Mouse (Mus musculus): ENCODE results near the gene Rbm38. TPM values are rescaled to one million over a fixed set of nuclear protein-coding genes. Genes with fewer than 3 reads are reported as not detected.
A peak's percentile ranks its signal among the peaks of the same experiment; 100 is the strongest.

Rbm38 gene
- polyA plus RNA-seq, 1 experiment from 2014 or later: 13.8 TPM

DNA sequence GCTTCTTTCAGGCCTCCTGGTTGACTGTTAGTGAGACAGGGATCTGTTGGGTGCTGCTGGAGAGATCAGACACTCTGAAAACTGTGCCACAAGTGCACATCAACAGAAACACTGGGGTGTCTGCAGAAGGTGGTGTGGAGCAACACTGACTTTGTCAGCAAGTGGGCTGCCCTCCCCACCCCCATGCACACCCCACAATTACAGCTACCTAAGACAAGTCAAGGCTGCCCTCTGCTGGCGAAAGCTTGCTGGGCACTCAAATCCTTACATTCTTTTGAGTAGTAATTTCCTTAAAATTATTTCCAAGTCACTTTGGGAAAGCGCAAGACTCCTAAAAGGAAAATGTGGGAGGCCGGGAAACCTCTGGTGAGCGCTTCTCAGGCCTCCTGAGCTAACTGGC, 24.1 kb upstream of the Rbm38 start:
- H3K4me2 ChIP-seq: no peak overlapping the region

DNA sequence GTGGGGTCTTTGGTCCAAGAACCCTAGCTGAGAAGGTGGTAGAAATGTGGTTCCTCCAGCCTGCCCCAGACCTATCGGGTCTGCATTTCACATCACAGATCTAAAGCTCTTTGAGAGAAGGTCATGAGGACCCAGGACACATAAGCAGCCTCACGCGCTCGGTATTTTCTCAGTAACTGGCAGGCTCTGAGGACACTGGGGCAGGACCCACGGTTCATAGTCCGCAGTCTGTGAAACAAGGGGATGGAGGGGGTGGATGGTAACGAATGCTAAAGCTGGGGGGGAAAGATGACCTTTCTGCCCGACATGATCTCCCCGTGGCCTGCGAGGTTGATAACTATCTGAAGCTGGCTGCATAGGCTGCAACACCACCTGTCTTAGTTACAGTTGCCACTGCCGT, 22.6 kb upstream of the Rbm38 start:
- Histone ChIP-seq H3K27me3 (replicated peaks) (0 out of 2 replicates have a peak, but pooled peaks cover 7% of the 10 kb centered on the region), H3K4me1 (peaks cover 17% of the 10 kb centered on the region), H3K9me3 (no peaks in the 10 kb centered on the region), H3K4me2 (no peak overlapping the region), H3K4me3 (no peak overlapping the region), H3K36me3 (replicated peaks) (peaks cover under 1% of the 10 kb centered on the region; the same call in 1 of the 2 replicates), H3K27ac (no peak overlapping the region), H3K9ac (no peak overlapping the region)
- 75% methylated on average over 11 of the region's 11 CpGs for WGBS
- no peak for ATAC-seq (replicated peaks)

More for the DNA sequence above, 24.1 kb upstream of the Rbm38 start:
- WGBS: 21% methylated on average over 4 of the region's 4 CpGs
- Histone ChIP-seq H3K4me3 (no peak overlapping the region), H3K27ac (no peak overlapping the region), H3K36me3 (replicated peaks) (no peaks in the 10 kb centered on the region), H3K4me1 (peaks cover 10% of the 10 kb centered on the region), H3K27me3 (replicated peaks) (0 out of 2 replicates have a peak, but pooled peaks cover 7% of the 10 kb centered on the region), H3K9ac (no peak overlapping the region), H3K9me3 (no peaks in the 10 kb centered on the region)
- no peak for ATAC-seq (replicated peaks)

DNA sequence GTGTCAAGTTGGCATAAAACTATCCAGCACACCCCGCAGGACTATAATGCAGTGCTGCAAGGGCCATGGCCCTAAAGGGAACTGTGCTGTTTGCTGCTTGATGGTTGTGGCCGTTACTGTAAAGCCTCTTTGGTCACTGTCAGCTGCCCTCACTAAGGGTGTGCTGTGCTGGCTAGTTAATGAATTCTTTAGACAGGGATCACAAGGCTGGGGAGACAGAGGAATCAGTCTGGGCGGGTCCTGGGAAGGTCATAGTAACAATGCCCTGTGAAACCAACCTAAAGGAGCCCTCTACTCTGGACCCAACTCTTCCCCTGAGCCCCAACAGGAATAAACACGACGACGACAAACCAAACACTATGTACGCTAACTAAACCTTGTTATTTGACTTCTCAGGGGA, 21.8 kb upstream of the Rbm38 start:
- 68% methylated on average over 7 of the region's 7 CpGs for WGBS
- Histone ChIP-seq H3K4me3 (no peak overlapping the region), H3K27ac (no peak overlapping the region), H3K27me3 (replicated peaks) (0 out of 2 replicates have a peak, but pooled peaks cover 7% of the 10 kb centered on the region), H3K4me1 (peaks cover 17% of the 10 kb centered on the region), H3K4me2 (no peak overlapping the region), H3K9me3 (no peaks in the 10 kb centered on the region), H3K36me3 (replicated peaks) (peaks cover 5% of the 10 kb centered on the region; the same call in 1 of the 2 replicates), H3K9ac (no peak overlapping the region)
- no peak for ATAC-seq (replicated peaks)

DNA sequence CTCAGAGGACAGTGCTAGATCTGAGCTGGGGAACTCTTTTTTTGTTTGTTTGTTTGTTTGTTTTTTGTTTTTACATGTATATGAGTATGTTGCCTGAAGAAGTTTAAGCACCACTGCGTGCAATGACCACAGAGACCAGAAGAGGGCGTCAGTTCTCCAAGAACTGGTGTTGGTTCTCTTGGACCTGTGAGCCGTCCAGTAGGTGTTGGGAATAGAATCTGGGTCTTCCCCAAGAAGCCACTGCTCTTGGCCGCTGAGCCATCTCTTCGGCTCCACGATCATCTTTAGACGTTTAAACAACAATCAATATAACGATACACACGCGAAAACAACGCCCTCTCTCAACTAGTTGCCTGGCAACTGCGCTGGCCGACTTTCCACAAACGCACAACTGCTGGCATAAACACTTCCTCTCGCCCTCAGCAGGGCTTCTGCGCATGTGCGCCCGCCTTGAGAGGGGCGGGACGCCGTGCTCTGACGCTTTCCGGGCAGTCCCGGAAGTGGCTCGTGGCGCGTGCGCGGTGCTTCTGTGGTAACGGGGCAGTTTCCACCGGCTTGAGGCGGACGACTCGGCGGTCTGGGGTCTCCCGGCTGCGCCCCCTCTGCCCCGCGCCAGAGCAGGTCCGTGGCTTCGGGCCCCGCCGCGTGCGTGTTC, 20.5 kb upstream of the Rbm38 start, which contains the start of gene Rae1:
Gene Rae1 (plus strand): TSS at position 488 of the 655 bp plus-strand sequence.
- H3K9ac ChIP-seq: peak within 1 kb of the TSS; percentile 86
- WGBS: under 1% methylated on average over 45 of the region's 45 CpGs
- H3K4me2 ChIP-seq: peak within 1 kb of the TSS; percentile 76
- H3K9me3 ChIP-seq: no peaks in the 10 kb centered on the region
- peaks cover 17% of the 10 kb centered on the region for H3K4me1 ChIP-seq
- H3K36me3 ChIP-seq (replicated peaks): peaks cover 17% of the 10 kb centered on the region
- H3K27me3 ChIP-seq (replicated peaks): 0 out of 2 replicates have a peak, but pooled peaks cover 7% of the 10 kb centered on the region
- H3K27ac ChIP-seq: peak within 1 kb of the TSS; percentile 86
- H3K4me3 ChIP-seq: peak within 1 kb of the TSS; percentile 91
- peak; percentile 96 for ATAC-seq (replicated peaks)

DNA sequence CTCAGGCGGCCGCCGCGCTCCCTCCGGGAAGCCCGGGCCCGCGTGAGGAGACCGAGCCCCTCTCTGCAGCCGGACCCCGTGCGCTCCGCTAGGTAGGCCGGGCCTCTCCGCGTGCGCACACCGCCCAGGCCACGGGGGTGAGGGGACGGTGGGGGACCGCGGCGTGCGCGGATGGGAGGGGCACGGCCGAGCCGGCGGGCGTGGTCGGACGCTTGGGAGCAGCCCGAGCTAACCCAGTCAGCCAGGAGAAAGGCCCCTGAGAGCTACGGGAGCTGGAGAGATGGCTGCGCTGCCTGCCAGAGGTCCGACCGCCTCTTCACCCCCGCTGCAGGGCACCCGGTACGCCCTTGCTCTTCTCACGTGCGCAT, 20.0 kb upstream of the Rbm38 start:
- H3K27ac ChIP-seq: peak overlapping the region; percentile 86
- peaks cover 17% of the 10 kb centered on the region for H3K4me1 ChIP-seq
- H3K27me3 ChIP-seq (replicated peaks): 0 out of 2 replicates have a peak, but pooled peaks cover 7% of the 10 kb centered on the region
- H3K4me2 ChIP-seq: peak overlapping the region; percentile 76
- peak overlapping the region; percentile 86 for H3K9ac ChIP-seq
- peak overlapping the region; percentile 91 for H3K4me3 ChIP-seq
- under 1% methylated on average over 42 of the region's 42 CpGs for WGBS
- no peaks in the 10 kb centered on the region for H3K9me3 ChIP-seq
- H3K36me3 ChIP-seq (replicated peaks): peaks cover 23% of the 10 kb centered on the region
- ATAC-seq (replicated peaks): peak; percentile 84

DNA sequence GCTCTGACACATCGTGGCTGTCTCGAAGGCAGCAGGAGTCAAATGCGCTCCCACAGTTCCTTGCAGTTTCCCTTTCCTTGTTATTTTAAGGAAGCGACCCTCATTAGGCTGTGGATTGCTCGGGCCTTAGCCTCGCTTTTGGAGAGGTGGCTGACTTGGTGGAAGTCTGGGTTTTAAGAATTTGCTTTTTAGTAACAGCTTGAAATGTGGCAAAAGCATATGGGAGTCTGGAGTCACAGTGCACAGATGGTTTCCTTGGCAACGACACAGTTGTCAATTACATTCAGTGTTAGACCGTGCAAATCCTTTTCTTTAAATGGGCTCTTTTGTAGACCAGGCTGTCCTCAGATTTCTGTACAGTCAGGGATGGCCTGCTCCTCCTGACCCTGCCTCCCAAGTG, 19.4 kb upstream of the Rbm38 start:
- Histone ChIP-seq H3K9me3 (no peaks in the 10 kb centered on the region), H3K4me2 (peak overlapping the region; percentile 76), H3K36me3 (replicated peaks) (peaks cover 23% of the 10 kb centered on the region), H3K27me3 (replicated peaks) (0 out of 2 replicates have a peak, but pooled peaks cover 7% of the 10 kb centered on the region), H3K4me3 (peak overlapping the region; percentile 91), H3K9ac (peak overlapping the region; percentile 86), H3K27ac (no peak overlapping the region), H3K4me1 (peaks cover 17% of the 10 kb centered on the region)
- WGBS: 14% methylated on average over 8 of the region's 8 CpGs
- ATAC-seq (replicated peaks): no peak

DNA sequence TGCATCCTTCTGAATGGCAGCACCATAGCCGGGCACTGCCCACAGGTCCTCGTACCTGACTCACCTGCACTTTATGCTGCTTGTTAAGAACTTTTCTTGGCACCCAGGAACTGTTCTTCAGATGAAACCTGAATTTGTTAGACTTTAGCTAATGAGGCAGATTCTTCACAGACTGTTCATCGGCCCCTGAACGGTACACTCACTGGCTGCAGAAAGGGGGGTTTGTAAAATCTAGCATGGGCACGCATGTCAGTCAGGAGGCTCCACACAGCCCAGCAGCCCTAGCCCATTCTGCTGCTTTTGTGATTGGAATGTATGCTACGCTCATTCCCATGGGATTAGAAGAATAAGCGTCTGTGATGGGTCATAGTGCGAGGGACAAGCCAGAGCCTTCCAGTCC, 16.6 kb upstream of the Rbm38 start:
- Histone ChIP-seq H3K4me3 (no peak overlapping the region), H3K4me2 (no peak overlapping the region), H3K27ac (no peak overlapping the region), H3K9ac (no peak overlapping the region), H3K36me3 (replicated peaks) (peaks cover 44% of the 10 kb centered on the region), H3K9me3 (no peaks in the 10 kb centered on the region), H3K27me3 (replicated peaks) (no peaks in the 10 kb centered on the region), H3K4me1 (peaks cover 17% of the 10 kb centered on the region)
- WGBS: 90% methylated on average over 8 of the region's 8 CpGs
- no peak for ATAC-seq (replicated peaks)

DNA sequence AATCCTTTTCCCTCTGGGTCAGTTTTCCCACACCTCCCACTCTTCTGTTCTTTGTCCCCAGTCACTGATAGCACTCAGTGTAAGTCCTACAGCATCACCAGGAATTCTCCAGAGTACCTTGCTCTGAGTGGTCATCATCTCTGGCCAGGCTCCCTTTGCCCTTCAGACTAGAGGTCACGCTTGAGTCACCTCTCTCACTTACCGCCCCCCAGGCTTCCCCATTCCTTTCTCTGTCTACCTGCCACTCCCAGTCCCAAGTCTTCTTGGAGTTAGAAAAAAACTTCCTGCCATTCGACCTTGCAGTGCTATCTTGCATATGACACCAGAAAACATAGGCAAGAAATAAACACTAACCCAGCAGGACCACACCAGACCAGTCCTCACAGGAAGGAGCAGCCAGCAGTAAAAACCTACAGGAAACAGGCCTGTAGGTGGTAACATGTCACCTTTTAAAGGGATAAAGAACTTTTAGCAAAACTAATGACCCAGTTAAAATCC, 10.0 kb upstream of the Rbm38 start:
- Histone ChIP-seq H3K27ac (no peak overlapping the region), H3K9ac (no peak overlapping the region), H3K27me3 (replicated peaks) (no peaks in the 10 kb centered on the region), H3K36me3 (replicated peaks) (peaks cover 79% of the 10 kb centered on the region), H3K9me3 (no peaks in the 10 kb centered on the region), H3K4me1 (no peaks in the 10 kb centered on the region), H3K4me2 (no peak overlapping the region), H3K4me3 (no peak overlapping the region)
- WGBS: 69% methylated on average over 3 of the region's 3 CpGs
- no peak for ATAC-seq (replicated peaks)

DNA sequence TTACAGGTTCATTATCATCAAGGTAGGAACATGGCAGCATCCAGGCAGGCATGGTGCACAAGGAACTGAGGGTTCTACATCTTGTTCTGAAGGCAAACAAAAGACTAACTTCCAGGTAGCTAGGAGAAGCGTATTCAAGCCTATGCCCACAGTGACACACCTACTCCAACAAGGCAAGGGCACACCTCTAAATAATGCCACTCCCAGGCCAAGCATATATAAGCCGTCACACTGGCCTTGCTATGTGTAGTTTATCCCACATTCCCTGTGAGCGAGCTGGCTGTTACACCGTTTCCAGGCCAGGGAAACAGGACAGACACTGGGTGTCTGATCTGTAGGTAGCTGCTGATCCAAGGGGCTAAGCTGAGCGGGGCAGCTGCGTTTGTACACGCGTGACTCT, 8.9 kb upstream of the Rbm38 start:
- Histone ChIP-seq H3K4me2 (no peak overlapping the region), H3K9ac (no peak overlapping the region), H3K36me3 (replicated peaks) (peaks cover 80% of the 10 kb centered on the region), H3K4me1 (no peaks in the 10 kb centered on the region), H3K27me3 (replicated peaks) (no peaks in the 10 kb centered on the region), H3K27ac (no peak overlapping the region), H3K4me3 (no peak overlapping the region), H3K9me3 (no peaks in the 10 kb centered on the region)
- no peak for ATAC-seq (replicated peaks)
- WGBS: 96% methylated on average over 8 of the region's 8 CpGs

DNA sequence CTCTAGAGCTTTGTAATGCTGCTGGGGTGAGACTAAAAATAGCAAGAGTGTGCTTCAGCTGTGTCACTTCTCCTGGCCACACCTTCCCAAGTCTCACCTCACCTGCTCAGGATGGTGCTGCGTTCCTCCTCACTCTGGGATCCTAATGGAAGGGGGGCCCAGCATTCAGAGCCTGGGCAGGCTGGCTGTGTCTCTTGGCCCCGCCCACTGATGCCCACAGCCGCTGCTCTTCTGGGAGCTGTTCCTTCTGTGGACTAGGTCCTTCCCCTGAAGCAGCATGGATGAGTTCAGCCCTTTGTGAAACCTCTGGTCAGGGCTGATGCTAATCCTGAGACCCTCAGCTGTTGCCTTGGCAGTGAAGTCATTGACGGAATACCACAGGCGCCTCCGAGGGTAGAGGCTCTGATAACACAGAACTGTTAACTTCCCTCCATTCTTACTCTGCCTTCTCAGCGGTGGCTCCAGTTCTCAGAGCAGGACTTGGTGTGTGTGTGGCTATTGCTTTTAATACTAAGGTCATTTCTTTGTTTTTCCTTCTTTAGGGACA, 5.5 kb upstream of the Rbm38 start:
- H3K4me3 ChIP-seq: no peak overlapping the region
- H3K9me3 ChIP-seq: no peaks in the 10 kb centered on the region
- 82% methylated on average over 7 of the region's 7 CpGs for WGBS
- no peak overlapping the region for H3K27ac ChIP-seq
- peaks cover 13% of the 10 kb centered on the region for H3K27me3 ChIP-seq (replicated peaks)
- H3K36me3 ChIP-seq (replicated peaks): peaks cover 48% of the 10 kb centered on the region
- no peak for ATAC-seq (replicated peaks)
- peaks cover 5% of the 10 kb centered on the region for H3K4me1 ChIP-seq
- no peak overlapping the region for H3K9ac ChIP-seq
- H3K4me2 ChIP-seq: no peak overlapping the region

DNA sequence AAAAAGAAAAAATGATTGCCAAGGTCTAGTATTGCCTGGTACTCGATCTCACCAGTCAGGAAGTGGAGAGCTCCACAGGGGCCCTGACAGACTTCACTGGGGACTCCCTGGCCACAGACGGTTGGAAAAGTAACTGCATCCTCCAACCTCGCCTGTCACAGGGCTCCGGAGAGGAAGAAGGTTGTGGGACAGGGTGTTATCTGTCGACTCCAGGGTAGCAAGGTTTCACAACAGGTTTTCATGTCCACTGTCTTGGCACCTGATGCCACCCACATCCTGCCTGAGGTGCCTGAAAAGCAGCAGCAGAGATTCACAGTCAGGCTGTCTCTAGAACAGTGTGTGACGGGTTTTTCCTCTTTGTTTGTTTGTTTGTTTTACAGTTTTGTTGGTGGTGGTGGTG, 2.4 kb upstream of the Rbm38 start:
- no peak overlapping the region for H3K4me2 ChIP-seq
- peaks cover 23% of the 10 kb centered on the region for H3K36me3 ChIP-seq (replicated peaks)
- H3K27me3 ChIP-seq (replicated peaks): peaks cover 28% of the 10 kb centered on the region
- H3K27ac ChIP-seq: no peak overlapping the region
- H3K4me3 ChIP-seq: no peak overlapping the region
- no peaks in the 10 kb centered on the region for H3K9me3 ChIP-seq
- H3K4me1 ChIP-seq: peaks cover 19% of the 10 kb centered on the region
- WGBS: 56% methylated on average over 6 of the region's 6 CpGs
- ATAC-seq (replicated peaks): no peak
- no peak overlapping the region for H3K9ac ChIP-seq

DNA sequence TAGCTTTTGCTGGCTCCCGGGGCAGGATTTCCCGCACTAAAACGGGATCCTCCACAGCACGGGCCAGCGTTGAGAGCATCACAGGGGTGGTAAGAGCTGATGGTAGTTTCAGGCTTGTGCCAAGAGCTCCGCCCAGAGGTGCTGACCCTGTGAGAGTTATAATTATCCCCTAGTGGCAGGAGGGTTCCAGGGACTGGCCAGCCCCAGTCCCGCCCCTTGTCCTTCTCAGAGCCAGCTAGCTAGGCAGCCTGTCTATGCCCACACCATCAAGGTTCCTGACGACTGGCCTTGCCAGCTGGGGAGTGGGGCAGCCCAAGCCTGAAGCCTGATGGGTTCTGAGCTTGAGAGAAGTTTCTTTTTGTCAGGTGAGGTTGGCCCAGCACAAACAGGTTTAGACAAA, 1.7 kb upstream of the Rbm38 start:
- no peak overlapping the region for H3K9ac ChIP-seq
- 17% methylated on average over 8 of the region's 8 CpGs for WGBS
- H3K4me3 ChIP-seq: no peak overlapping the region

More for the DNA sequence above, 1.7 kb upstream of the Rbm38 start:
- ATAC-seq (replicated peaks): no peak
- Histone ChIP-seq H3K36me3 (replicated peaks) (peaks cover 16% of the 10 kb centered on the region), H3K4me1 (peaks cover 26% of the 10 kb centered on the region), H3K27me3 (replicated peaks) (peaks cover 28% of the 10 kb centered on the region), H3K9me3 (no peaks in the 10 kb centered on the region), H3K4me2 (no peak overlapping the region), H3K27ac (no peak overlapping the region)
